Mouse (Mus musculus) activated CD4-positive, CD25-positive, alpha-beta regulatory T cell, adult 4 months (primary cell): Measurements from ENCODE around the gene Fbxo21. TPM values are rescaled to one million over a fixed set of nuclear protein-coding genes. Genes with fewer than 3 reads are reported as not detected.

Experiments
- ATAC-seq: one replicate; pipeline ENCODE4 v1.8.0; 2017
- polyA plus RNA-seq, 2 experiments: library from polyadenylated mRNA; unstranded; fragments of 100-300 nt; shearing (Covaris generic); gene quantifications; one replicate each; pipeline ENCODE4 v1.2.1; 2017

The Fbxo21 gene
- polyA plus RNA-seq: 10 to 100 TPM in 1 of 2 experiments, 1 to 10 TPM in 1; 9.8 to 12.0 TPM

DNA sequence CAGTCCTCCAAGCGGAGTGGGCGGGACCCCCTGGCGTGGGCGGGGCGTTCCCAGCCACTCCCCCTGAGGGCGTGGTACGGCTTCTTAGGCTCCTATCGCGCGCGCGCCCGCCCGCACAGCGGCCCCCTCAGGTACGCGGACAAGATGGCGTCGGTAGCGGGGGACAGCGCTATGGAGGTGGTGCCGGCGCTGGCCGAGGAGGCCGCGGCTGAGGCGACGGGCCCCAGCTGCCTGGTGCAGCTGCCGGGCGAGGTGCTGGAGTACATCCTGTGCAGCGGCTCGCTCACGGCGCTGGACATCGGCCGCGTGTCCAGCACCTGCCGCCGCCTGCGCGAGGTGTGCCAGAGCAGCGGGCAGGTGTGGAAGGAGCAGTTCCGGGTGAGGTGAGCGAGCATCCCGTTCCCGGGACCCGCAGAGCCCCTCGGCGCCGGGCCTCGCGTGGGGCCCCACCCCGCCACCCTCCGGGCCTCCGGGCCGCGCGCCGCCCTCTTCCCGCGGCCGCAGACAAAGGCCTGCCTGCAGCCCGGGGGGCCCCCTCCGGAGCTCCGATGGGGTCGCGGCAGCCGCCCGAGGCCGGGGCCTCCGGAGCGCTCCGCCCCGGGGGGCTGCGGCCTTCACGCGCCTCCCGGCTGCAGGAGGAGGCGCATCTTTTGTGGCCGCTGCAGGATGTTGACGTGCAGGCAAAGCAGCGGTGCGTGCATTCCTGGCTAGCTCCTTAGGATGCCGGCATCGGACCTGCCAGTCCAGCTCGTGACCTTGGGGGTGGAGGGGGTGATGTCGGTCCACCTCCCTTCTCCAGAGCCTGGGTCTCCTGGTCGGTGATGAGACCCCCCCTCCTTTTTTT lies at the start of gene Fbxo21:
Gene Fbxo21 (plus strand): TSS at position 74 of the 844 bp plus-strand sequence.
- peak; percentile 81 for ATAC-seq

DNA sequence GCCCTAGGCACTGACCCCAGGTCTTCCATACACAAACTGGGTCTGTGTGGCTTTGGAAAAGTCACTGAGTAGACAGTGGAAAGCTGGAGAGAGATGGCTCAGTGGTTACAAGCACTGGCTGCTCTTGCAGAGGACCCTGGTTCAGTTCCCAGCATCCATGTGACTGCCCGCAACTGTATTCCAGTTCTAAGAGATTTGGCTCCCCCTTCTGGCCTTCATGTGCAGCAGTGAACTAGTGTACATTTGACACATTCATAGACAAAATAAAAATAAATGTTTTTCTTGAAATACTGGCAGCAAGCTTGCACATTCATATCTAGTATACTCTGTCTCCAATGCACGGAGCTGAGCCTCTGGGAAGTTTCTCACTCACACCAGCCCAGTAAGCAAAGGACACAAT lies 48.0 kb upstream of the Fbxo21 start:
- no peak for ATAC-seq

DNA sequence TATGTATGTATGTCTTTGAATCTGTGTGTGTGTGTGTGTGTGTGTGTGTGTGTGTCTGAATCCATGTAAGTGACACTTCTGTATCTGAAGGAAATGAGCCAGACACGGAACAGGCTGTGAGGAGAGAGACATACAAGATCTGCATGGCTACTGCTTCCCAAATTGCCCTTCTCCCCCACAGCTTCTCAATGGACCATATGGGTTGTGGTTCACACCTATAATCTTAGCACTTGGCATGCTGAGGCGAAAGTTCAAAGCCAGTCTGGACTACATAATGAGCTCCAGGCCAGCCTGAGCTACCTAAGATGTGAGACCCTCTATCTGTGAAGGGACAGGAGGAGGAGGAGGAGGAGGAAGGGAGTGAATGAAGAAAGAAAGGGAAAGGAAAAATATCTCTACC lies 44.3 kb upstream of the Fbxo21 start:
- no peak for ATAC-seq

DNA sequence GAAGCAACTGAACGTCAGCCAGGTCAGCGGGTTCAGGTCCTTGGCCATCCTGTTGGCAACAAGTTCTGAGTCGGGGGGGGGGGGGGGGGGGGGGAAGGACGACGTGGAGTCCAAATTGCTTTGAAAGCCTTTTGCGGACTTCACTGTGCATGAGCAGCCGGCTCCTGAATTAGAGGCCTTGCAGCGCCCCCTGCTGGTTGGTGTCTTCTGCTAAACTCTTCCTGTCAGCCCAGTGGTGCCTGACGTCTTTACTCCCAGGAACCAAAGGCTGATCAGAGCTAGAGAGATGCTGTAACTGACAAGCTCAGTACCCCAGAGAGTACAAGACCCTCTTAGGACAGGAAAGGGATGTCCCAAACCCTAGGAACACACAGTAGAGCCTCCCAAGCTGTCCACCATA lies 43.7 kb upstream of the Fbxo21 start:
- ATAC-seq: peak; percentile 59

DNA sequence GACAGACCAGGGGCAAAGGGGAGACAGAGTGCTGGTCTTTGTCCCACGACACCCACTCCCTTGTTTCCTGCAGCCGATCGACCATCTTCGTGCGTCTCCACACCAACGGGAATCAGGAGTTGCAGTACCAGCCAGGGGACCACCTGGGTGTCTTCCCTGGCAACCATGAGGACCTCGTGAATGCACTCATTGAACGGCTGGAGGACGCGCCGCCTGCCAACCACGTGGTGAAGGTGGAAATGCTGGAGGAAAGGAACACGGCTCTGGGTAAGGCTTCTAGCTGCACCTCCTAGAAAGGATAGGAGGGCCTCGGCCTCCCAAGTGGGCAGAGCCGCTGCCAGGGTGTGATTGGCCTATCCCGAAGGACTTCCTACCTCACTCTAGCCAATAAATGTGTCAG lies 40.2 kb upstream of the Fbxo21 start:
- no peak for ATAC-seq

DNA sequence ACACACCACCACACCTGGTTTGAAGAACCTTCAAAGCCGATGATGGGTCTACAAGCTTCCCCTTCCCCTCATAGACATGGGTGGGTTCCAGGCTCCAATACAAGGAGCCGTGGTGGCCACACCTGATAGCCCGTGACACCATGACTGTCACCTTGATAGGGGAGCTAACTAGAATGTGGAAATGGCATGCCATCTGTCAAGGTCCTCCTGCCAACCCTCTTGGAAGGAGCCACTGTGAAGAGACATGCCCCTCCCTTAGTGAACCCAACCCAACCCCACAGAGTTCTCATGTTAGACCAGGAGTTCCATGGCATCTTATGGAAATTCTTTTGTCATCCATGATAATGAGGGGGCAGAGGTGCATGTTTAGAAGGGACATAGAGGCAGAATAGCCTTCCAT lies 39.3 kb upstream of the Fbxo21 start:
- no peak for ATAC-seq

DNA sequence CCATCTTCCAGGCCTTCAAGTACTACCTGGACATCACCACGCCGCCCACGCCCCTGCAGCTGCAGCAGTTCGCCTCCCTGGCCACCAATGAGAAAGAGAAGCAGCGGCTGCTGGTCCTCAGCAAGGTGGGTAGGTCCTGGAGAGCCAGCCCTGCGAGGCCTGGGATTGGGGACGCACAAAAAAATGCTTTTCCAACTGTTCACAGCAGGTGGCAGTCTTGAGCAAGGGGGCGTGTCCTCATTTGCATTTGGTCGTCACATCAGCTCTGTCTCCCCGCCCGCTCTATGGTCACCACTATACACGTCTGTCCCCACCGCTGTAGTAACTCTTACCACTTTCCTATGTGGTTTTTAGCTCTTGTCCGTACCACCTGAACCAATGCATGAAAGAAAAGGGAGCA lies 38.3 kb upstream of the Fbxo21 start:
- ATAC-seq: peak; percentile 88

DNA sequence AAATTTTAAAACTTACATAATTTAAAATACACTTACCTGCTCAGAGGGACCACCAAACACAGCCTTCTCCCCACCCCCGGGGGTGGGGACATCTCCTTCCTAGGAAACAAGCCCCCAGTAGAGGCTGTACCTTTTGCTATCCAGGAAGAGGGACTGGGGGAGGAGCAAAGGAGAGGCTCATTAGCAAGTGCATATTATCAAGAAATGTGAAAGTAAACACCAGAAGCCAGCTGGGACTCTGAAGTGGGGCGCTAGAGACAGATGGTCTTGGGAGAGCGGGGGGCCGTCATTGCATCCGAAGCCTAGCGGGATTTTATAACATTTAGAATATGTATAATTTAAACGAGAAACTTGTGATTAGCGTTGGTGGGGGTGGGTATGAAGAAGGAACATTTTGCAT lies 37.1 kb upstream of the Fbxo21 start:
- no peak for ATAC-seq

DNA sequence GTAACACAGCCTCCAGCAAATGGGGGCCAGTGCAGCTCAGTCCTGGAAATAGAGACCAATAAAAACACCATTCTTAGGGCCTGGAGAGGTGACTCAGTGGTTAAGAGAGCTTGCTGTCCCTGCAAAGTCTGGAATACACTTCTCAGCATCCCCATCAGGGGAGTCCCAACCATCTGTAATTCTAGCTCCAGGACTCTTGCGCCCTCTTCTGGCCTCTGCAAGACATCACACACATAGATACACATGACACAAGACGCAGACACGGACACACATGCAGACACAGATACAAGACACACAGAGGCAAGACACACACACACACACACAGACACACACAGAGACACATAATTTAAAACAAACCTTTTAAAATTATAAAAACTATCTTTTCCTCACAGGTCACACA lies 35.0 kb upstream of the Fbxo21 start:
- no peak for ATAC-seq

DNA sequence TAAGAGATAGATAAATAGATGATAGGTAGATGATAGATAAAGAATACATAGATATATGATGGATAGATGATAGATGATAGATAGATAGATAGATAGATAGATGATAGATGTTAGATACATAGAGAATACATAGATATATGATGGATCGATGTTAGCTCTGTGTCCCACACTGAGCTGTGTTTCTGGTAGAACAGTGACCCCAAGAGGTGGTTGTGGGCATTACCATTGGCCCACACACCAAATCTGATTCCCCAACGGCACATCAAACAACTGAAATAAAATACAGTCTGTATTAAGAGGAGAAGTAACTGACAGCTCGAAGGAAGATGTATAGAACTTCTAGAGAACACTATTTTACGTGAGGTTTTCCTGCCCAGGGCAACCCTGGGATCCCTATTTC lies 29.9 kb upstream of the Fbxo21 start:
- ATAC-seq: peak; percentile 66

DNA sequence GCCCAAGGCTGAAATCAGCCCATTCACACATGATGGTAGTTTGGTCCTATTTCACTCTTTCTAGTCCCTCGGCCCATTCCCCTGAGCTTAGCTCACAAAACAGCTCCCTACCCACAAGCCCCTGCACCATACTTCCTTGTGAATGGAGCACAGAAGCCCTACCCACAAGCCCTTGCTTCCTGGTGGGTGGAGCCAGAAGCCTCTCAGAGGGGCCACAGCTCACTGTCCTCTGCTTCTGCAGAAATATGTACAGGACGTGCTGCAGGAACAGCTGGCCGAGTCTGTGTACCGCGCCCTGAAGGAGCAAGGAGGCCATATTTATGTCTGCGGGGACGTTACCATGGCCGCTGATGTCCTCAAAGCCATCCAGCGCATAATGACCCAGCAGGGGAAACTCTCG lies 27.1 kb upstream of the Fbxo21 start:
- no peak for ATAC-seq

DNA sequence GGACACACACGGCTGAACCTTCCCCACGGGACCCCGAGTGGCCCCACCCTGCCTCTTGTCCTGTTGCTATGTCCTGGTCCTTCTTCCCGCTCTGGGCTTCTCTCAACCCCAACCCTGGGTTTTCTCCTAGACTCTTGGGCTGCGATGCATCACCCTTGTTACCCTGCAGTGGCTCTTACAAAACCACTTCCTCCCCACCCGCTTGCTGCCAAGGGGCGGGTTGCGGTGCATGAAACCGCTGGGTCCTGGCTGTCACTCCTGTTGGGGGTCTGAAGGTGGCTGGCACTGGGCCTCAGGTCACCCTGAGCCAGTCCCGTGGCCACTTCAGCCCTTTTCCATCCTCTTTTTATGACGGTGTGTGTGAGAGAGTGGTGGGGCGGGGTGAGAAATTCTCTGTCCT lies 22.6 kb upstream of the Fbxo21 start:
- peak; percentile 61 for ATAC-seq

DNA sequence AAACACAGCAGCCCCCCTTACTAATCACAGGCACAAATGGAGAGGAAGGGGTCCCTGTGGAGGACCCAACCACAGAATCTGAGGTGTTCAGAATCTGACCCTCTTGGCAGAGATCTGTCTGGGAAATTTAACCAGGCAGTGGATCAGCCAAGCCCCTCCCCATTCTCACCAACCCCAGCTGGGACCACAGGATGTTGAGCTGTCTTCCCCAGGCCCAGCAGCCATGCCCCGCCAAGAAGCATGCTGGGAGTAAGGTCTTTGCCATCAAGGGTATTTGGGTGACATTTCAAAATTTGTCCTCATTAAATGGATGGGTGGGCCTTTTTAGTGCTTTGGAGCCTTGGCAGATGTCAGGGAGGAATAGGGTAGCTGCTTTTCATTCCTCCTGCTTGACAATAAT lies 22.1 kb upstream of the Fbxo21 start:
- no peak for ATAC-seq

DNA sequence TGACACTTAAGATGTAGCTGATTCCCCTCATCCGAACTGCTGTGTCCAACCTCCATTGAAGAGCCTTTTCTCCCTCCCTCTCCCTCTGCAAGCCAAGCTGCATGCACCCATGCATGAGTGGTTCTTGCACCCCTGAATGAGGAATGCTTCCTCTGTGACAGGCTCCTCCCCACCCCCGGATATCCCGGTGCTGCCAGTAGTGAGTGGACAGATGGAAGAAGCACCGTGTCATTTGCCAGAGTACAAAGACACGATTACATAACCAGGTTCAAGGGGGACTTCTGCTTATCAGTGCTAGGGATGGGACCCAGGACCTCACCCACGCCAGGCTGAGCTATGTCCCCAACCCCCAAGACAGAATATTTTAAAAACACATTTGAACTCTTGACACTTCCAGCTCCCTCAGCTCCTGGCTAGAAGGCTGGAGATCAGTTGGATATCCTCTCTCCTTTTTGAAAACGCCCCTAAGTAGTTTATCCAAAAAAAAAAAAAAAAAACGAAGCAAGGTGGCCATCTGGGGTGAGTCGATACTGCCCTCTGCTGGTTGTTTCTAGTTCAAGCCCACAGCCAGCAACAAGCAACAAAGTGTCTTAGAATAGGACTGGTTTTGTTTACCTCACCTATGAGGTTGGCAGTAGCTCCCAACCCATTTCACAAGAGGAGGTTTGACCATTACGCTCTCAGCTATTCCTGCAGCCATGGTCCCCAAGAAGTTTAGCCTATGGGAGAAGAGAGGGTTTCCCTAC lies 20.7 kb upstream of the Fbxo21 start:
- ATAC-seq: peak; percentile 36

DNA sequence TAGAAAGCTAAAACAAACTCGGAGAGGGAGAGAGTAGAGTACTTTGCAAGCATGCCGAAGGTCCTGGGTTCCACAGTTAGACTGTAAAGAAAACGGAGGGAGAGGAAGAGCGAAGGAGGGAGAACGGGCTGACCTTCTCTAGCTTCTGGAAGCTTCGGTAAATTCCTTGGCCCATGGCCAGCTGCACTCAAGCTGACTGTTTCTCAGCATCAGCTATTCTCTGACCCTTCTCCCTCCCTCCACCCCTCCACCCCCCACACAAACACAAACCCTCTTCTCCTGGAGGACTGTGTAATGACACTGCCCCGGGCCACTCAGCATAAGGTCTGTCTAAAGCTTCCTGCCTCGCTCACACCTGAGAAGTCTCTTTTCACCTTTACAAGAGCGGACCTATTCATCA lies 11.8 kb upstream of the Fbxo21 start:
- no peak for ATAC-seq

DNA sequence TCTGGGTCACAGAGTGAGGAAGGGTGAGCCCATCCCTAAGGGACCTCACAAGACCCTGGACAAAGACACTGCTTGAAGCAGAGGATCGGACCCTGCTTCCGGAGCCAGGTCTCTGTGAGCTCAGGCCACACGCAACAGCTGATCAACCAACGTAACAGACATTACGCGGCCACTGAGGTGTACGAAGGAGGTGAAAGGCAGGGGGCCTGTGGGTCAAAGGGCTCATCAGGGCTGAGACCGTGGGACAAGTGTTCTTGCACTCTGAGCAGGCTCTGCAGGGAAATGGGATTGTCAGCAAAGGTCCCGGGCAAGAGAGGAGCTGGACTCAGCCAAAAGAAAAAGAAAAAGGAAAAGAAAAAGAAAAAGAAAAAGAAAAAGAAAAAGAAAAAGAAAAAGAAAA lies 9.6 kb upstream of the Fbxo21 start:
- no peak for ATAC-seq

DNA sequence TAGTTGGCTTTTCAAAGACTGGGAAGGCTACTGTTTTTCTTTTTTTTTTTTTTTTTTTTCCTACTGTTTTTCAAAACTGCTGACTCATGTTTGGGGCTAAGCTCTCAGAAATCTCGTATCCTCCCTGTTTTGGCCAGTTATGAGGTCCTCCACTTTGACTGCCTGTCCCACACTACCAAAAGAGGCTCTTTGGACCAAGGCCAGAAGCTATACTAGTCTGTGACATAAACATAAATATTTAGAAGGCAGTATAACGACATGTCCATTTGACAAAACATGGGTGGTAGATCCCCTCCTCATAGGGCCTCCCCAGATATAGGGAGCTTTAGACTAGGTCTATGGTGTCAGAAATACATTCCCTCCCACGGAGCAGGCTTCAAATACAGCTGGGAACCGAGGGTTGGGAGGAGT lies 8.9 kb upstream of the Fbxo21 start:
- ATAC-seq: no peak

DNA sequence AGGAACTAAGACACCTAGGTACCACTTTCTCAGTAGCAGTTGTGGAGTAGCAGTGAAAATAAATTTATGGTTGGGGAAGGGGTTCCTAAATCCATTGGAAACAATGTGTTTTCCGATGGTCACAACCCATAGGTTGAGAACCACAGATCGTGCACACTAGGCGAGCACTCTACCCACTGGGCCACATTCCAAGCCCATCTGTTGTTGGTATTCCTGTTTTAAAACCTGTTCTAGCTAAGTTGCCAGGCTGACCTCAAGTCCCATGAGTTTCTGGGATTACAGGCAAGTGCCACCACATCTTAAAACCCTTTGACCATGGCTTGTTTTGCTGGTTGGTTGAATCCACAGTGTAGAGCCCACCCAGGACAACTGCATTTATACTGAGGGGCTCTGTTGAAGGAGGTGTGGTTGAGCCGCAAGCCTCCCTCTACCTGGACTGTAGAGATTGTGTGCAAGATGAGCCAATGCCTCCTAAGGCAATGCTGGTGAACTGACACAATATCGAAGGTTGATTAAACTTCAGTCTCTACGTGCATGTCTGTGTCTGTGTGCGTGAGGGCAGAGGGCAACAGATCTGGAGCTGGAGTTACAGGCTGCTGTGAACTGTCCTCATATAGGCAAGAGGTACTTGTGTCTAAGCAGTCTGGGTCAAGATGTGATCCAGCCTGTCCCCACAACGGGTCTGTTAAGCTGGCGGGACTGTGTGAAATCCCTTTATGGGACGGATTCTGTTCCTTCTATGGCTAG lies 6.7 kb upstream of the Fbxo21 start:
- no peak for ATAC-seq

DNA sequence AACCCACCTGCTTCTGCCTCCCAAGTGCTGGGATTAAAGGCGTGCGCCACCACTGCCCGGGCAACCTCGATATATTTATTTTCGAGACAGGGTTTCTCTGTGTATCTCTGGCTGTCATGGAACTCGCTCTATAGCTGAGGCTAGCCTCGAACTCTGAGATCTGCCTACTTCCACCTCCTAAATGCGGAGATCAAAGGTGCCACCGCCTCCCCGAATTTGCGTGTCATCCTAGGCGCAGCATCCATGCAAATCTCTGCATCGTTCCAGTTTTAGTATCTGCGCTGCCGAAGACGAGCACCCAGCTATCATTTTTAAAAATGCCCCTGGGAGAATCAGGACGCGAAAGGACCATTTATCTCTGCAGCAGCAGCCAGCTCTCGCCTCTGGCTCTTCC lies 270 bp upstream of the Fbxo21 start:
- no peak for ATAC-seq

DNA sequence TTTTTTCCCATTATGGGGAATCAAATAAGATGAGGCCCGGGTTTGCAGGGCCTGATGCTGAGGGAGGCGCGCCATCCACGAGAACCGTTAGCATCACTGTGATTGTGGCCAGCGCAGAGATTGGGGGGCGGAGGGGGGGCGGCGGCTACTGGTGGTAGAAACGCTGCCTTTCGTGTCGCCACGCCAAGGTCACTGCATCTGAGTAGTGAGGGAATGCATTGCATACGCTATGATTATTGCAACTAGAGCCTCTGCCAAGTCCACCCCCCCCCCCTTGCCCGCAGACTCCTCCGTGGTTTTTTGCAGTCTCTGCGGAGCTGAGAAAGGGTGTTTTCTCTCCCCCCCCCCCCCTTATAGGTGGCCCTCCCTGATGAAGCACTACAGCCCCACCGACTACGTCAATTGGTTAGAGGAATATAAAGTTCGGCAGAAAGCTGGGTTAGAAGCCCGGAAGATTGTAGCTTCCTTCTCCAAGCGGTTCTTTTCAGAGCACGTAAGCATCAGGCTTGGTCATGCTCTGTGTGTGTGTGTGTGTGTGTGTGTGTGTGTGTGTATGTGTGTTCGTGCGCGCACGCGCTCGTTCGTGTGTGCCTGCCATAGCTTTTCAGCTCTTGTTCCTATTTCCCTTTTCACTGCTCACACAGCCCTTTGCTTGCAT lies 1.1 kb downstream of the Fbxo21 start:
- peak; percentile 14 for ATAC-seq

DNA sequence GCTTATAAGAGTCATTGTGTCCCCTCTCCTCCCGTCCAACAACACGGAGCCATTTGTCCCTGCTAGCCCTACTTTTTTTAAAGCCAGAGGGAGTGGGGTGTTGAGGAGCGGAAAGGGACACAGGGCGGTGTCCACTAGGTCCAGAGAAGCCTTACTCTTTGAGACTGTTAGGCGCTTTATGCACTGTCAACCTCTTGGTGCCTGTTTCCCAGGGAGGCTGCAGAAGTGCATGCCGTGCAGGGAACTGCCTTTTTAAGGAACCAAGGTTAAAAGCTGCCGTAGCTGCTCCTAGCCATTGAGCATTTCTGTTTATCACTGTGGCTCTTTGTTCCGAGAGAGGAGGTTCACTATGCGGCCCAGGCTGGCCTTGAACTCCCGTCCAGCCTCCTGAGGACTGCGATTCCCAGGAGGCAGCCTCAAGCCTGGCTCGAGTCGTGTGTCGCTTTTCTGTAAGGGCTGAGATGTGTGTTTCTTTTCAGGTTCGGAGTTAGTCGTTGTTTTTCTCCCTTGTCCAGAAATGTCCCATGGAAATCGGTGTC lies 1.7 kb downstream of the Fbxo21 start:
- no peak for ATAC-seq

DNA sequence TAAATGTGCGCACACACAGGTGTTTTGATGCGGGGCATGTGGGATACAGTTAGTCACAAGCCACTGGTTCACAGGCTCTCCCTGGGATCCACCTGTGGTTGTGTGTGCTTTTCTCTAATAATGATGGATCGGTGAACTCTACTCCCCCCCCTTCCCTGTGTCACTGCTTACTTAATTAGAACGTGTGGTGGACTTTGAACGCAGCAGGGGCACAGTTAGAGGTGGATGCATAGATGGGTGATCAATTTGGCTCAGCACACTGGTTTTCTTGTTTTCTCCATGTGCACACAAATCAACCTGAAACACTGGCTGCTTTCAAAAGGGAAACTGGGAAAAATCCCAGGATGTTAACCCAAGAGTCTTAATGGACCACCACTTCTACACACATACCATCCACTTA lies 2.6 kb downstream of the Fbxo21 start:
- no peak for ATAC-seq

DNA sequence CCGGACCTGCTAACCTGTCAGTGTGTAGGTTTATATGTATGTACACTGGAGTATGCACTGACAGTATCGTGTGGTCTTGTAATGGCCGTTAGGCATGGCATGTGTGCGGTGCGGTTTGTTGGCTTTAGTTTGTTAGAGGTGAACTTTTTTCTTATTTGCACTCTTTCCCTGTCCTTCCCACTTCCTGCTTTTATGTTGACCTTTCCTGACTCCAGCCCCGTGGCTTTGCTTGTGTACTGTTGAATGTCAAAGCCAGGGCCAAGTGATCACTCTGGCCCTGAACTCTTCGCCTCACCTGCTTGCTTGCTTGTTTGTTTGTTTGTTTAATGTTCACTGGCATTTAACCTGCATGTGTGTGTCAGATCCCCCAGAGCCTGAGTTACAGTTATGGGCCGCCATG lies 4.4 kb downstream of the Fbxo21 start:
- no peak for ATAC-seq
